Mouse (Mus musculus) lung, postnatal 25 days (tissue): ENCODE results near the gene Il1rapl2.

Source experiments
- DNase-seq: peaks from one replicate; pipeline ENCODE4 v3.0.0; 2022; ENCODE audit warnings: low spot score

The Il1rapl2 gene

GRCm38 (mm10) chrX:137570321-137571195, at the start of gene Il1rapl2:
Gene Il1rapl2 (plus strand): TSS chrX:137570608.
- no peak for DNase-seq

- DNase-seq: no peak
Observed at GRCm38 (mm10) chrX:137548348-137548747, 22.1 kb upstream of the Il1rapl2 start.

- DNase-seq: no peak
Observed at GRCm38 (mm10) chrX:137569472-137570188, 778 bp upstream of the Il1rapl2 start.

GRCm38 (mm10) chrX:137582656-137583055, 12.2 kb downstream of the Il1rapl2 start:
- no peak for DNase-seq

GRCm38 (mm10) chrX:137620697-137621096, 50.3 kb downstream of the Il1rapl2 start:
- DNase-seq: no peak

- DNase-seq: no peak
Observed at GRCm38 (mm10) chrX:137667011-137667410, 96.6 kb downstream of the Il1rapl2 start.

GRCm38 (mm10) chrX:137687974-137688373, 117.6 kb downstream of the Il1rapl2 start:
- no peak for DNase-seq

- DNase-seq: no peak
Observed at GRCm38 (mm10) chrX:137700006-137700405, 129.6 kb downstream of the Il1rapl2 start.

- DNase-seq: no peak
Observed at GRCm38 (mm10) chrX:137755537-137755936, 185.1 kb downstream of the Il1rapl2 start.

- no peak for DNase-seq
Observed at GRCm38 (mm10) chrX:137805484-137806200, 235.2 kb downstream of the Il1rapl2 start.

- no peak for DNase-seq
Observed at GRCm38 (mm10) chrX:137806231-137807114, 236.1 kb downstream of the Il1rapl2 start.

- DNase-seq: no peak
Observed at GRCm38 (mm10) chrX:137809526-137809925, 239.1 kb downstream of the Il1rapl2 start.

GRCm38 (mm10) chrX:137812151-137812550, 241.7 kb downstream of the Il1rapl2 start:
- no peak for DNase-seq

GRCm38 (mm10) chrX:137848936-137849335, 278.5 kb downstream of the Il1rapl2 start:
- DNase-seq: no peak

- no peak for DNase-seq
Observed at GRCm38 (mm10) chrX:137923490-137923889, 353.1 kb downstream of the Il1rapl2 start.

- no peak for DNase-seq
Observed at GRCm38 (mm10) chrX:137926835-137927234, 356.4 kb downstream of the Il1rapl2 start.

GRCm38 (mm10) chrX:137947741-137948140, 377.3 kb downstream of the Il1rapl2 start:
- no peak for DNase-seq

- DNase-seq: no peak
Observed at GRCm38 (mm10) chrX:137971306-137971705, 400.9 kb downstream of the Il1rapl2 start.

- no peak for DNase-seq
Observed at GRCm38 (mm10) chrX:138043113-138043512, 472.7 kb downstream of the Il1rapl2 start.

GRCm38 (mm10) chrX:138103954-138104353, 533.5 kb downstream of the Il1rapl2 start:
- no peak for DNase-seq

GRCm38 (mm10) chrX:138104668-138105067, 534.3 kb downstream of the Il1rapl2 start:
- no peak for DNase-seq
